Mouse (Mus musculus) cerebellum, adult 11 months (tissue): ENCODE measurements around the gene Gm13691.
"Not testable (repeated sequence)": the region's sequence is repeated elsewhere in the genome, so short reads cannot be mapped to it uniquely, and the experiment has no call there.

Experiments used
- DNase-seq: peaks from one replicate; pipeline ENCODE4 v3.0.0; 2022

Gene Gm13691

DNA sequence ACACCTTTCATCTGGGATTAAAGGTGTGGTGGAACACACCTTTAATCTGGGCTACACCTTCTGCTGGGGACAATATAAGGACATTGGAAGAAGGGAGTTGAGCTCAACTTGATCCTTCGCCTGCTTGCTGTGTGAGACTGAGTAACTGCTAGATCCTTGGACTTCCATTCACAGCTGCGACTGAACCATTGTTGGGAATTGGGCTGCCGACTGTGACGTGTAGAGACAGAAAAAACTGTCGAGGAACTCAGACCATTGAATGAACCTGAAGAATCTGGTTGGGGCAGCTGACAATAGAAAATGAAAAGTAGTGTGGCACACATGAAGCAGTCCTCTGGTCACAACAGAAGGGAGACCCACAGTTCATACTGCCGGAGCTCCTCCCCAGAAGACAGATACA lies at the start of gene Gm13691:
Gene Gm13691 (plus strand): TSS at position 301 of the 400 bp plus-strand sequence.
- DNase-seq = not testable (repeated sequence)

DNA sequence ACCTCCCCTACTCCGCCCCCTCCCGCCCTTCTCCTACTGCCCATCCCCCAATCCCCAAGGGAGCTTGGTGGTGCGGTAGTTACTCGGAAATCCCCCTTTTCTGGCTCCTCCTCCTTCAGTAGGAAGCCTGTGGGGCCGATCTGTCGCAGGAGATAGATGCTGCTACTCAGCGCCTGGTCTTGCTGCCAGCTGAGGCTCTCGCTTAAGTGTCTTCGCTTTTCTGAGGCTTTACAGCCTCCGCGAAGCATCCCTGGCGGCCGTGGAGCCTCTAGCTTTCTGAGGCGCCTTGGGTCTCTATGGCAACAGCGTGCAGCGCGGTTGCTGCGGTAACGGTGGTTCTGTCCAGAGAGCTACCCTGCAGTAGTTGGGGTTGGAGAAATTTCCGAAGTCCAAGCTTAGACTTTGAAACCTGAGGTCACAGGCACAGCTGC lies 49.4 kb upstream of the Gm13691 start, which contains the start of gene Zswim2:
Gene Zswim2 (minus strand): TSS at position 298 of the 431 bp plus-strand sequence.
- peak; percentile 25 for DNase-seq

DNA sequence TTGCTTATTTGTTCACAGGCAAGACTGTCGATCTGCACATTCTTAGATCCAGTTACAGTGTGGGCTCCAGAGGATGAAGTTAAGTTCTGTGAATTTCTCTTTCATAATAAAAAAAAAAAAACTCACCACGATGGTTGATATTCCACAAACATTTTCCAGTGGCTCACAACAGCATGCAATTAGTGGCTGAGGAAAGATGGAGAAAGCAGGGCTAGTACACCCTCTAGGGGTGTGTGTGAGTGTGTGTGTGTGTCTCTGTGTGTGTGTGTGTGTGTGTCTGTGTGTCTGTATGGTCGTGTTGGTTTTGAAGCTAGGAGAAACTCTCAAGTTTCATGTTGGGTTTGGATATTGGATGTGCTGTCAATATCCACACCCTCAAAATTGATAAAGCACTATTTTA lies 49.0 kb upstream of the Gm13691 start:
- DNase-seq = no peak

GRCm38 (mm10) chr2:83941792-83942191 lies 48.6 kb upstream of the Gm13691 start:
- DNase-seq = no peak

DNA sequence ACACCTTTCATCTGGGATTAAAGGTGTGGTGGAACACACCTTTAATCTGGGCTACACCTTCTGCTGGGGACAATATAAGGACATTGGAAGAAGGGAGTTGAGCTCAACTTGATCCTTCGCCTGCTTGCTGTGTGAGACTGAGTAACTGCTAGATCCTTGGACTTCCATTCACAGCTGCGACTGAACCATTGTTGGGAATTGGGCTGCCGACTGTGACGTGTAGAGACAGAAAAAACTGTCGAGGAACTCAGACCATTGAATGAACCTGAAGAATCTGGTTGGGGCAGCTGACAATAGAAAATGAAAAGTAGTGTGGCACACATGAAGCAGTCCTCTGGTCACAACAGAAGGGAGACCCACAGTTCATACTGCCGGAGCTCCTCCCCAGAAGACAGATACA lies 35.0 kb upstream of the Gm13691 start, which contains the start of gene Gm13698:
Gene Gm13698 (plus strand): TSS at position 301 of the 400 bp plus-strand sequence.
- not testable (repeated sequence) for DNase-seq

DNA sequence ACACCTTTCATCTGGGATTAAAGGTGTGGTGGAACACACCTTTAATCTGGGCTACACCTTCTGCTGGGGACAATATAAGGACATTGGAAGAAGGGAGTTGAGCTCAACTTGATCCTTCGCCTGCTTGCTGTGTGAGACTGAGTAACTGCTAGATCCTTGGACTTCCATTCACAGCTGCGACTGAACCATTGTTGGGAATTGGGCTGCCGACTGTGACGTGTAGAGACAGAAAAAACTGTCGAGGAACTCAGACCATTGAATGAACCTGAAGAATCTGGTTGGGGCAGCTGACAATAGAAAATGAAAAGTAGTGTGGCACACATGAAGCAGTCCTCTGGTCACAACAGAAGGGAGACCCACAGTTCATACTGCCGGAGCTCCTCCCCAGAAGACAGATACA lies 29.1 kb upstream of the Gm13691 start, which contains the start of gene Gm13693:
Gene Gm13693 (plus strand): TSS at position 301 of the 400 bp plus-strand sequence.
- not testable (repeated sequence) for DNase-seq

- not testable (repeated sequence) for DNase-seq
Measured at GRCm38 (mm10) chr2:83967013-83967412, 23.3 kb upstream of the Gm13691 start, which contains the start of gene Gm13695. Gene Gm13695 (plus strand): TSS chr2:83967313.

DNA sequence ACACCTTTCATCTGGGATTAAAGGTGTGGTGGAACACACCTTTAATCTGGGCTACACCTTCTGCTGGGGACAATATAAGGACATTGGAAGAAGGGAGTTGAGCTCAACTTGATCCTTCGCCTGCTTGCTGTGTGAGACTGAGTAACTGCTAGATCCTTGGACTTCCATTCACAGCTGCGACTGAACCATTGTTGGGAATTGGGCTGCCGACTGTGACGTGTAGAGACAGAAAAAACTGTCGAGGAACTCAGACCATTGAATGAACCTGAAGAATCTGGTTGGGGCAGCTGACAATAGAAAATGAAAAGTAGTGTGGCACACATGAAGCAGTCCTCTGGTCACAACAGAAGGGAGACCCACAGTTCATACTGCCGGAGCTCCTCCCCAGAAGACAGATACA lies 17.5 kb upstream of the Gm13691 start, which contains the start of gene Gm13696:
Gene Gm13696 (plus strand): TSS at position 301 of the 400 bp plus-strand sequence.
- DNase-seq = not testable (repeated sequence)

DNA sequence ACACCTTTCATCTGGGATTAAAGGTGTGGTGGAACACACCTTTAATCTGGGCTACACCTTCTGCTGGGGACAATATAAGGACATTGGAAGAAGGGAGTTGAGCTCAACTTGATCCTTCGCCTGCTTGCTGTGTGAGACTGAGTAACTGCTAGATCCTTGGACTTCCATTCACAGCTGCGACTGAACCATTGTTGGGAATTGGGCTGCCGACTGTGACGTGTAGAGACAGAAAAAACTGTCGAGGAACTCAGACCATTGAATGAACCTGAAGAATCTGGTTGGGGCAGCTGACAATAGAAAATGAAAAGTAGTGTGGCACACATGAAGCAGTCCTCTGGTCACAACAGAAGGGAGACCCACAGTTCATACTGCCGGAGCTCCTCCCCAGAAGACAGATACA lies 11.7 kb upstream of the Gm13691 start, which contains the start of gene Gm13694:
Gene Gm13694 (plus strand): TSS at position 301 of the 400 bp plus-strand sequence.
- DNase-seq = not testable (repeated sequence)

GRCm38 (mm10) chr2:83984443-83984842 lies 5.9 kb upstream of the Gm13691 start, which contains the start of gene Gm13697:
Gene Gm13697 (plus strand): TSS chr2:83984743.
- DNase-seq = not testable (repeated sequence)

DNA sequence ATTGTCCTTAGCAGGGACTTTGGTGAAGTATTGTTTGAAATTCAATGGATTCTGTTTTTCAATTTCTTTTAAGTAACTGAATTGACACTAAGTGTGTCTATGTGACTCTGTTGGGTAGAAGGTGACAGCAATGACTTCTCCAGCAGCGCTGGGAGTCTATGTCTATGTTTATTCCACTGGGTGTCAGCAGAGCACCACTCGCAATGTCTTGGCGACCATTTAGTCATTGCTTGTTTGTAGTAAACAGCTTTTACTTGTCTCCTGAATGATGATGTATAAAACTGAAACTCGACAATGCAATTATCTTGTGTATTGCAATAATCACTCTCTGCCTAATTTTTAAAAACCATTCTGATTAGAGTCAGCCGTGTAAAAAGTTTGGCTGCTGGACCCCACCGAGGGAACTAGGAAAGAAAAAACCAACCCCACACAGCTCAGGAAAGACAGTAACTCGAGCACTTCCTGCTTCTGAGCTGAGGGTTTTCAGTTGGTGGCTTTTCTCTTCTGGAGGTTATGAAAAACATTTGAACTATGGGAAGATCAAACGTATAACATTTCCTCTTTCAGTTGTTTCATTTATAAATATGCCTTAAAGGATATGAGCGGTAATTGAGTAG lies 3.4 kb downstream of the Gm13691 start:
- not testable (repeated sequence) for DNase-seq

DNA sequence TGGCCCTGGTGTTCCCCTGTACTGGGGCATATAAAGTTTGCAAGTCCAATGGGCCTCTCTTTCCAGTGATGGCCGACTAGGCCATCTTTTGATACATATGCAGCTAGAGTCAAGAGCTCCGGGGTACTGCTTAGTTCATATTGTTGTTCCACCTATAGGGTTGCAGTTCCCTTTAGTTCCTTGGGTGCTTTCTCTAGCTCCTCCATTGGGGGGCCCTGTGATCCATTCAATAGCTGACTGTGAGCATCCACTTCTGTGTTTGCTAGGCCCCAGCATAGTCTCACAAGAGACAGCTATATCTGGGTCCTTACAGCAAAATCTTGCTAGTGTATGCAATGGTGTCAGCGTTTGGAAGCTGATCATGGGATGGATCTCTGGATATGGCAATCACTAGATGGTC lies 4.2 kb downstream of the Gm13691 start:
- DNase-seq = not testable (repeated sequence)

- DNase-seq = no peak
Measured at GRCm38 (mm10) chr2:84008913-84009312, 18.6 kb downstream of the Gm13691 start.

DNA sequence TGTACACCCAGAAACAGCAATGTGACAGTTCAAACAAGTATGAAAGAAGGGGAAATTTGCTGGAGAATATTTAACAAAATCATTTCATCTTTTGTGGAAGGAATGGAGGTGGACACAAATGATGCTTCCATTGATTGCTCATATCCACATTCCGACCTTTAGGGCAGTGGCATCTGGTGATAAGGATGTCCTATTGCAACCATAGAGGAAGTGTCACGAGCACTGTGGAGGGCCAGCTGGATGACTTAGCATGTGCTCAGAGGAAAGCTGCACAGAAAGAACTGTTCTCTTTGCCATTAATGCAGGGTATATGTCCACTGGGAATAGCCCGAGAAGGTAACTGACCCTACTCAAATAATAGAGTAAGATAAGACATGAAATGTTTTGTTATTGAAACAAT lies 19.5 kb downstream of the Gm13691 start:
- DNase-seq = no peak

DNA sequence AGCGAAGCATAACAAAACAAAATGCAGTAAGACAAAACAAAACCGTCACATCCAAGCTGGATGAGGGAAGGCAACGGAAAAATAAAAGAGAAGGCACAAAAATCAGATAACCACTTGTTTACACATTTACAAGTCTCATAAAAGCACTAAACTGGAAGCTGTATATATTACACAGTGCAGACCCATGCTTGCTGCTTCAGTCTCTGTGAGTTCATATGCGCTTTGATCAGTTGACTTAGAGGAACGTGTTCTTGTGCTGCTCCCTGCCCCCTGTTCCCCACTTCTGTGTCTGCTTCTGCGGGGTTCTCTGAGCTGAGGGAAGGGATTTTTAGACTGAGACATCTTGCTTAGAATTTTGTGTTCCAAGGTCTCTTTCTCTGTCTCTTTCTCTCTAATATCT lies 24.2 kb downstream of the Gm13691 start:
- no peak for DNase-seq

- DNase-seq = not testable (repeated sequence)
Measured at GRCm38 (mm10) chr2:84016291-84016690, 25.9 kb downstream of the Gm13691 start.

DNA sequence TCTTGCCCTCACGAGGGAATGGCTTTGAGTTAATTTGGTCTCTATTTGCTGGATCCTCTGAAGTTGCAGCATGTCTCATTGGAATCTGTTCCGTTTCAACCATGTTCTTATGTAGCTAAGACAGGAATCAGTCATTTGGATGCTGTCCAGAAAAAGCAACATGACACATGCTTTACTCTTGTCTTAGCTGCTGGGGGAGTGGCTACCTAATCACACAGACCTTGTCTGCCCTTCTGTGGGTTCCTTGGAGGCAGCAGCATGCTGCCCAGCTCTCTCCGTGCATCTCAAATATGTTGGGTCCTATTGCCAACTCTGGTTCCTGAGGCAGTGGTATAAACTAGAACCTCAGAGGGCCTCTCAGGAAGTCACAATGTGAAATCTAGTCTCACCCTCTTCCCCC lies 28.0 kb downstream of the Gm13691 start:
- DNase-seq = no peak

DNA sequence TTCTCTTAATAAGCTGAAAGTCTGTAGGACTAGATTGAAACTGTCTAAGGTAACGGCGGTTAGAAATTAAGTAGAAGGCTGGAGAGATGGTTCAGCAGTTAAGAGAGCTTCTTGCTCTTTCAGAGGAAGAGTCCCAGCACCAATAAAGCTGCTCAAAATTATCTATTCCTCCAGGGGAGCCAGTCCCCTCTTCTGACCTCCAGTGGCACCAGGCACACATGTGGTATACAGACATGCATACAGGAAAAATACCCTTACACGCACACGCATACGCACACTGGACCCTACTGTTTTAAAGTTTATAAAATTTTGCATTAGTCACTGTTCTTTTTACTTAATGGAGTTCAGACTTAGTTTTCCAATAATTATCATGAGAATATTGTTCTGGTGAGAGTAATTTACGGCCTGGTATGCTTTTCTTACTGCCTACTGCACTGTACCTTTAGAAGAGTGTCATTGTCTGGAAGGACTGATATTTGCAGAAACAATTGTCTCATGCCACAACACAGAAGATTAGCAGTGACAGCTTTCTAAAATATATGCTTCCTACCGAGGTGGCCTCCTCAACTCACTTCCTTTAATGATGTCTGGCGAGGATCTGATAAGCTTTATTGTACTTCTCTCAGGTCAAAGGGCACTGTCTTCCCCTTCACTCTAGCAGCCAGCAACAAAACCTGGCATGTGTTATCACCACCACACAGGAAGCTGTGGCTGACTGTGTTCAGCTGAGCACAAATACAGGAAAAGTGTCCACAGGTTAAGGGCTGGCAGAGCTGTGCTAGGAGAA lies 29.4 kb downstream of the Gm13691 start:
- no peak for DNase-seq

- no peak for DNase-seq
Measured at GRCm38 (mm10) chr2:84021930-84022329, 31.6 kb downstream of the Gm13691 start.

DNA sequence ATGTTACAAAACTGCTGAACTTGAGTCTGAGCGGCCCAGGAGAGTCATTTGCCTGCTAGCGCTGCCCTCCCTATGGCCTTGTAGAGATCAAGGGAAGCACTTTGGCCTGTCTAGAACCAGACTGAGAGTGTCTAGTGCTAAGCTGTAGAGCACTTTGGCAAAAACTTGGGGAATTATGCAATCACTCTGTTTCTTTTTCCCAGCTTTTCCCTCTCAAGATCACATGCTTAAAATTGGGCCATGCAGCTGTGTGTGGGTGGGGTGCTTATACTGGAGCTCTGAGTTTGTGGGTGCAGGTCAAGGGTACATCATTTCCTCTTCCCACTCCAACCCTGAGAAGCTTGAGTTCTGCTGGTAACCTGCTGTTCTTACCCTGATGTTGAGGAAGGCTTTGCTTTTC lies 32.6 kb downstream of the Gm13691 start:
- no peak for DNase-seq

GRCm38 (mm10) chr2:84023319-84023718 lies 33.0 kb downstream of the Gm13691 start:
- DNase-seq = no peak

- DNase-seq = no peak
Measured at GRCm38 (mm10) chr2:84025217-84025616, 34.9 kb downstream of the Gm13691 start.

DNA sequence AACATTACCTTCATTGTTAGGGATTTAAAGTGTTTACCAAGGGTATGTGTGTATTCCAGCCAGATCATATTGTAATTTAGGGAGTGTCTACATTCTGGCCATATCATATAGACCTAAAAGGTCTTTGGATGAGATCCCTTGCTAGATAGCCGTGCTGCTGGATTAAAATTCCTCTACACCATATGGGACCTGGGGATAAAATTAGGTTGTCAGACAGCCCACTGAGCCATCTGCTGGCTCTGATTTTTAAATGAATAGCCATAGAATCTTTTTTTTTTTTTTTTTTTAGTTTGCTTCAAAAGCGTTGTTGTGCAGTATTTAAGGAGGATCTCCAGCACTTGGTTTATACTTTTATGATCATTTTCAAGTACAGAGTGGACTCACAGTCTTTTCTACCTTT lies 42.2 kb downstream of the Gm13691 start:
- no peak for DNase-seq

- no peak for DNase-seq
Measured at GRCm38 (mm10) chr2:84035997-84036396, 45.6 kb downstream of the Gm13691 start.
